Mouse (Mus musculus) T-helper 1 cell (primary cell): Measurements from ENCODE around the gene Zdhhc3.

Source experiments
- in situ Hi-C: fragments of 300-600 bp; cut with MboI, MseI; formaldehyde crosslinking; loops from one replicate; pipeline ENCODE4 v1.15.1; 2025; ENCODE audit warnings: high pct_unique_total_duplicates

The Zdhhc3 gene

GRCm38 (mm10) chr9:123112805-123113521 is at the start of gene Zdhhc3, which contains the start of gene Exosc7:
TSS of gene Zdhhc3 (minus strand) at chr9:123113205.
TSS of gene Exosc7 (plus strand) at chr9:123113215.
- in situ Hi-C loops = no loop called here

GRCm38 (mm10) chr9:123161792-123162191 is 48.8 kb upstream of the Zdhhc3 start:
- in situ Hi-C loops = loop anchor here (5.0 kb wide), 1 partner anchor 91 kb away; no protein-coding TSS in a partner anchor

- in situ Hi-C loops = no loop called here
Observed at GRCm38 (mm10) chr9:123159330-123159729, 46.3 kb upstream of the Zdhhc3 start.

- in situ Hi-C loops = no loop called here
Observed at GRCm38 (mm10) chr9:123158125-123158836, 45.3 kb upstream of the Zdhhc3 start.

- in situ Hi-C loops = no loop called here
Observed at GRCm38 (mm10) chr9:123157699-123158098, 44.7 kb upstream of the Zdhhc3 start.

GRCm38 (mm10) chr9:123156910-123157361 is 43.9 kb upstream of the Zdhhc3 start:
- in situ Hi-C loops = no loop called here

GRCm38 (mm10) chr9:123153121-123153520 is 40.1 kb upstream of the Zdhhc3 start:
- in situ Hi-C loops = no loop called here

GRCm38 (mm10) chr9:123152026-123152425 is 39.0 kb upstream of the Zdhhc3 start:
- in situ Hi-C loops = no loop called here

GRCm38 (mm10) chr9:123151561-123151960 is 38.6 kb upstream of the Zdhhc3 start:
- in situ Hi-C loops = no loop called here

GRCm38 (mm10) chr9:123150241-123151020 is 37.4 kb upstream of the Zdhhc3 start, which contains the start of gene Clec3b:
TSS of gene Clec3b (plus strand) at chr9:123150946.
- in situ Hi-C loops = no loop called here

- in situ Hi-C loops = no loop called here
Observed at GRCm38 (mm10) chr9:123148430-123148829, 35.4 kb upstream of the Zdhhc3 start.

GRCm38 (mm10) chr9:123139887-123140614 is 27.0 kb upstream of the Zdhhc3 start:
- in situ Hi-C loops = no loop called here

GRCm38 (mm10) chr9:123138891-123139474 is 26.0 kb upstream of the Zdhhc3 start:
- in situ Hi-C loops = no loop called here

GRCm38 (mm10) chr9:123136953-123137682 is 24.1 kb upstream of the Zdhhc3 start:
- in situ Hi-C loops = no loop called here

GRCm38 (mm10) chr9:123132994-123133393 is 20.0 kb upstream of the Zdhhc3 start:
- in situ Hi-C loops = no loop called here

- in situ Hi-C loops = no loop called here
Observed at GRCm38 (mm10) chr9:123127663-123128062, 14.7 kb upstream of the Zdhhc3 start.

- in situ Hi-C loops = no loop called here
Observed at GRCm38 (mm10) chr9:123124413-123124981, 11.5 kb upstream of the Zdhhc3 start.

- in situ Hi-C loops = no loop called here
Observed at GRCm38 (mm10) chr9:123123571-123124412, 10.8 kb upstream of the Zdhhc3 start.

GRCm38 (mm10) chr9:123123017-123123416 is 10.0 kb upstream of the Zdhhc3 start:
- in situ Hi-C loops = no loop called here
